ENCODE assay signal across 9 mouse cellular contexts in genomic region chr7:141222696-141223215, GRCm38 (mm10). TPM values are rescaled to one million over a fixed set of nuclear protein-coding genes. Genes with fewer than 3 reads are reported as not detected.
DNase-seq lines count a peak whose midpoint lies in the region; ATAC-seq and TF ChIP-seq lines count a peak whose summit lies in the region.
"Had no signal": no experiment of that assay in that cellular context is flagged by ENCODE, and none has a peak within 500 bp of the region (broad histone marks: within the 10 kb centered on the region; RNA-seq: fewer than 3 reads in every experiment).

No protein-coding gene starts in this region.

- no peaks in the 10 kb centered on the region for H3K27me3 ChIP-seq in lung, embryonic 16.5 days (ENCODE audit: control insufficient read depth, insufficient read depth, low read depth, low read length)
- no peaks in the 10 kb centered on the region for H3K27me3 ChIP-seq in limb, embryonic 14.5 days (ENCODE audit: control insufficient read depth, insufficient read depth, low read length)
- no peaks in the 10 kb centered on the region for H3K27me3 ChIP-seq in stomach, embryonic 14.5 days (ENCODE audit: control insufficient read depth, insufficient read depth, low read length)

- peak overlapping the region; percentile 94 for H3K4me2 ChIP-seq in lung, embryonic 16.5 days (ENCODE audit: low read depth, low read length)
- H3K4me2 ChIP-seq in limb, embryonic 14.5 days (replicated peaks; ENCODE audit: low read depth, low read length, severe bottlenecking) = peak overlapping the region; percentile 55
- peak overlapping the region; percentile 27; the same call in 1 of the 2 replicates for H3K4me2 ChIP-seq in stomach, embryonic 14.5 days (replicated peaks; ENCODE audit: low read depth, low read length)

- peak; percentile 26 for DNase-seq in adrenal gland, postnatal 14 days
- DNase-seq in adrenal gland, postnatal 10 days = no peak
- no peak for DNase-seq in lung, postnatal 36 days
- DNase-seq in limb, embryonic 14.5 days (ENCODE audit: low spot score) = no peak
- DNase-seq in right cerebral cortex, postnatal 14 days = no peak
- DNase-seq: kidney, postnatal 25 days had no signal

- whole genome bisulfite sequencing in lung, embryonic 16.5 days = 65% methylated on average over 4 of the region's 4 CpGs
- 81% methylated on average over 4 of the region's 4 CpGs for WGBS in limb, embryonic 14.5 days
- 80% methylated on average over 4 of the region's 4 CpGs for WGBS in stomach, embryonic 14.5 days

- H3K9me3 ChIP-seq in lung, embryonic 16.5 days (ENCODE audit: control insufficient read depth, low read length) = no peaks in the 10 kb centered on the region
- H3K9me3 ChIP-seq in limb, embryonic 14.5 days (ENCODE audit: control insufficient read depth, low read length) = no peaks in the 10 kb centered on the region
- H3K9me3 ChIP-seq in stomach, embryonic 14.5 days (ENCODE audit: control insufficient read depth, low read depth, low read length) = no peaks in the 10 kb centered on the region

- no peaks in the 10 kb centered on the region; the same call in 1 of the 2 replicates for H3K36me3 ChIP-seq in lung, embryonic 16.5 days (ENCODE audit: control insufficient read depth, insufficient read depth, low read length)
- peaks cover 16% of the 10 kb centered on the region for H3K36me3 ChIP-seq in limb, embryonic 14.5 days (ENCODE audit: control insufficient read depth, insufficient read depth, low read length)
- H3K36me3 ChIP-seq in stomach, embryonic 14.5 days (ENCODE audit: control insufficient read depth, insufficient read depth, low read length) = peaks cover 8% of the 10 kb centered on the region

- no peak overlapping the region for H3K4me3 ChIP-seq in lung, embryonic 16.5 days (ENCODE audit: low read length)
- no peak overlapping the region for H3K4me3 ChIP-seq in limb, embryonic 14.5 days (replicated peaks; ENCODE audit: low read length)
- no peak overlapping the region for H3K4me3 ChIP-seq in stomach, embryonic 14.5 days (ENCODE audit: low read depth, low read length)

- H3K9ac ChIP-seq in lung, embryonic 16.5 days (ENCODE audit: low read length) = peak overlapping the region; percentile 65
- no peak overlapping the region for H3K9ac ChIP-seq in limb, embryonic 14.5 days (ENCODE audit: low read depth, low read length, severe bottlenecking)
- H3K9ac ChIP-seq in stomach, embryonic 14.5 days (replicated peaks; ENCODE audit: low read depth, low read length) = no peak overlapping the region

- no peak for TF ChIP-seq POLR2A in limb, embryonic 14.5 days (IDR thresholded peaks at IDR 0.05; ENCODE audit: borderline replicate concordance, extremely low read depth, insufficient read depth, insufficient read length)

- ATAC-seq in lung, embryonic 16.5 days (ENCODE audit: low read depth) = no peak
- no peak for ATAC-seq in limb, embryonic 14.5 days (ENCODE audit: low FRiP score, low read depth)
- no peak for ATAC-seq in stomach, embryonic 14.5 days (ENCODE audit: insufficient number of reproducible peaks, insufficient read depth, low FRiP score, low read depth)
- no peak for ATAC-seq in megakaryocyte progenitor cell, adult 5-6 weeks (replicated peaks; ENCODE audit: poor library complexity)

- H3K27ac ChIP-seq in lung, embryonic 16.5 days (ENCODE audit: low read length) = peak overlapping the region; percentile 95
- H3K27ac ChIP-seq in limb, embryonic 14.5 days (replicated peaks; ENCODE audit: low read depth, low read length) = peak overlapping the region; percentile 84
- H3K27ac ChIP-seq in stomach, embryonic 14.5 days (ENCODE audit: low read length) = peak overlapping the region; percentile 85

- H3K4me1 ChIP-seq in lung, embryonic 16.5 days (replicated peaks; ENCODE audit: control insufficient read depth, insufficient read depth, low read length) = peaks cover 32% of the 10 kb centered on the region
- H3K4me1 ChIP-seq in limb, embryonic 14.5 days (ENCODE audit: control insufficient read depth, insufficient read depth, low read length) = peaks cover 18% of the 10 kb centered on the region
- peaks cover 31% of the 10 kb centered on the region for H3K4me1 ChIP-seq in stomach, embryonic 14.5 days (ENCODE audit: control insufficient read depth, insufficient read depth, low read length)

RNA-seq across cellular contexts. Expression of gene Phrf1, which starts 5.8 kb away (rescaled TPM):
- total RNA-seq in adrenal gland, postnatal 14 days (2021) = 78.2 and 80.2 TPM in 2 replicates
- total RNA-seq in adrenal gland, postnatal 10 days (2021) = 10 to 100 TPM; 69.9 to 75.3 TPM
- 72.3 and 77.2 TPM in 2 replicates for polyA plus RNA-seq in lung, embryonic 16.5 days (2015; fragmentation: Nextera tagmentation; extraction: Ambion mirVana)
- 37.6 and 42.6 TPM in 2 replicates for polyA plus RNA-seq in limb, embryonic 14.5 days (2012; rRNA removed)
- polyA plus RNA-seq in limb, embryonic 14.5 days (2014; fragmentation: Nextera tagmentation; extraction: Ambion mirVana) = 65.9 and 72.7 TPM in 2 replicates
- polyA plus RNA-seq in stomach, embryonic 14.5 days (2014; fragmentation: Nextera tagmentation; extraction: Ambion mirVana) = 69.0 and 72.1 TPM in 2 replicates
- total RNA-seq in megakaryocyte progenitor cell, adult 5-6 weeks (2015) = 51.0 and 53.0 TPM in 2 replicates
- 60.4 and 62.2 TPM in 2 replicates for total RNA-seq in megakaryocyte progenitor cell, adult 5-6 weeks (2017)

RNA-seq across cellular contexts. Expression of gene Rassf7, which starts 7.1 kb away (rescaled TPM):
- total RNA-seq in adrenal gland, postnatal 14 days (2021) = 4.9 and 5.2 TPM in 2 replicates
- total RNA-seq in adrenal gland, postnatal 10 days (2021) = 1 to 10 TPM; 6.5 to 7.8 TPM
- 69.4 and 86.6 TPM in 2 replicates for polyA plus RNA-seq in lung, embryonic 16.5 days (2015; fragmentation: Nextera tagmentation; extraction: Ambion mirVana)
- polyA plus RNA-seq in limb, embryonic 14.5 days (2012; rRNA removed) = 40.0 and 44.8 TPM in 2 replicates
- polyA plus RNA-seq in limb, embryonic 14.5 days (2014; fragmentation: Nextera tagmentation; extraction: Ambion mirVana) = 30.9 and 31.7 TPM in 2 replicates
- polyA plus RNA-seq in stomach, embryonic 14.5 days (2014; fragmentation: Nextera tagmentation; extraction: Ambion mirVana) = 57.2 and 59.2 TPM in 2 replicates
- 3.2 and 4.3 TPM in 2 replicates for total RNA-seq in megakaryocyte progenitor cell, adult 5-6 weeks (2015)
- total RNA-seq in megakaryocyte progenitor cell, adult 5-6 weeks (2017) = 2.2 and 6.6 TPM in 2 replicates

RNA-seq across cellular contexts. Expression of gene Lmntd2, which starts 8.9 kb away (rescaled TPM):
- 0.26 and 0.34 TPM in 2 replicates for total RNA-seq in adrenal gland, postnatal 14 days (2021)
- under 1 TPM; 0.27 to 0.55 TPM for total RNA-seq in adrenal gland, postnatal 10 days (2021)
- polyA plus RNA-seq in lung, embryonic 16.5 days (2015; fragmentation: Nextera tagmentation; extraction: Ambion mirVana) = 1.3 and 1.4 TPM in 2 replicates
- polyA plus RNA-seq in limb, embryonic 14.5 days (2012; rRNA removed) = 6.6 and 6.9 TPM in 2 replicates
- polyA plus RNA-seq in limb, embryonic 14.5 days (2014; fragmentation: Nextera tagmentation; extraction: Ambion mirVana) = 0.95 and 1.7 TPM in 2 replicates
- polyA plus RNA-seq in stomach, embryonic 14.5 days (2014; fragmentation: Nextera tagmentation; extraction: Ambion mirVana) = 1.7 and 2.3 TPM in 2 replicates
- 0.20 and 0.89 TPM in 2 replicates for total RNA-seq in megakaryocyte progenitor cell, adult 5-6 weeks (2015)
- 0.10 TPM in 1 of 2 replicates, not detected in the other for total RNA-seq in megakaryocyte progenitor cell, adult 5-6 weeks (2017)

RNA-seq across cellular contexts. Expression of gene Lrrc56, which starts 28.8 kb away (rescaled TPM):
- 7.6 and 9.6 TPM in 2 replicates for total RNA-seq in adrenal gland, postnatal 14 days (2021)
- total RNA-seq in adrenal gland, postnatal 10 days (2021) = 1 to 10 TPM; 6.8 to 8.6 TPM
- 8.6 and 8.9 TPM in 2 replicates for polyA plus RNA-seq in lung, embryonic 16.5 days (2015; fragmentation: Nextera tagmentation; extraction: Ambion mirVana)
- polyA plus RNA-seq in limb, embryonic 14.5 days (2012; rRNA removed) = 14.8 and 17.8 TPM in 2 replicates
- 5.8 and 8.3 TPM in 2 replicates for polyA plus RNA-seq in limb, embryonic 14.5 days (2014; fragmentation: Nextera tagmentation; extraction: Ambion mirVana)
- polyA plus RNA-seq in stomach, embryonic 14.5 days (2014; fragmentation: Nextera tagmentation; extraction: Ambion mirVana) = 5.3 and 6.1 TPM in 2 replicates
- total RNA-seq in megakaryocyte progenitor cell, adult 5-6 weeks (2015) = 0.39 and 0.84 TPM in 2 replicates
- total RNA-seq in megakaryocyte progenitor cell, adult 5-6 weeks (2017) = 0.50 and 3.4 TPM in 2 replicates

RNA-seq across cellular contexts. Expression of gene Hras, which starts 29.0 kb away (rescaled TPM):
- total RNA-seq in adrenal gland, postnatal 14 days (2021) = 81.7 and 83.6 TPM in 2 replicates
- 10 to 100 TPM; 87.8 to 91.9 TPM for total RNA-seq in adrenal gland, postnatal 10 days (2021)
- 48.5 and 48.8 TPM in 2 replicates for polyA plus RNA-seq in lung, embryonic 16.5 days (2015; fragmentation: Nextera tagmentation; extraction: Ambion mirVana)
- polyA plus RNA-seq in limb, embryonic 14.5 days (2012; rRNA removed) = 111 and 112 TPM in 2 replicates
- polyA plus RNA-seq in limb, embryonic 14.5 days (2014; fragmentation: Nextera tagmentation; extraction: Ambion mirVana) = 136 and 143 TPM in 2 replicates
- 79.4 and 85.5 TPM in 2 replicates for polyA plus RNA-seq in stomach, embryonic 14.5 days (2014; fragmentation: Nextera tagmentation; extraction: Ambion mirVana)
- total RNA-seq in megakaryocyte progenitor cell, adult 5-6 weeks (2015) = 30.5 and 40.6 TPM in 2 replicates
- 19.9 and 23.7 TPM in 2 replicates for total RNA-seq in megakaryocyte progenitor cell, adult 5-6 weeks (2017)

Comparison
In these comparisons a context has a peak if more than half of its experiments do, and no peak if none do; other contexts are left out.
1. H3K4me2 ChIP-seq: peak in every context shown above with its lines; median percentile 94 in lung, embryonic 16.5 days; 55 in limb, embryonic 14.5 days; 27 in stomach, embryonic 14.5 days.